Mouse (Mus musculus) lung, adult 2 months (tissue): Measurements from ENCODE around the gene Gm42906. TPM values are rescaled to one million over a fixed set of nuclear protein-coding genes. Genes with fewer than 3 reads are reported as not detected.

Source experiments
- DNase-seq: peaks from one replicate; pipeline ENCODE4 v3.0.0; 2022
- H3K4me1 ChIP-seq: fragments of 200-500 bp; 2 replicates; pipeline ENCODE4 v1.6.1; 2011; ENCODE audit warnings: low read length; ENCODE audit not compliant: control insufficient read depth, insufficient read depth
- H3K4me3 ChIP-seq: fragments of 200-500 bp; replicated peaks from 2 replicates; pipeline ENCODE3; 2011; ENCODE audit warnings: low read depth, mild to moderate bottlenecking, control low read depth, low read length; ENCODE audit errors: extremely low read depth
- CTCF ChIP-seq: fragments of 200-500 bp; IDR thresholded peaks from 2 replicates; pipeline ENCODE4 v1.5.1; 2011; ENCODE audit warnings: mild to moderate bottlenecking, low read length, control low read depth; ENCODE audit not compliant: insufficient read depth
- POLR2A ChIP-seq: fragments of 200-500 bp; IDR thresholded peaks from 2 replicates; pipeline ENCODE4 v1.6.1; 2011; ENCODE audit warnings: low read depth, mild to moderate bottlenecking, control low read depth, low read length, borderline replicate concordance; ENCODE audit errors: extremely low read depth
- WGBS: fragments of 180-500 bp; shearing (Covaris S2); methylation state at CpG from one replicate; pipeline ENCODE4 v1.1.7; 2018; 5-methylcytosine and 5-hydroxymethylcytosine counted together
- polyA plus RNA-seq: library from polyadenylated mRNA; depleted of rRNA; stranded (reverse); fragments of >200 nt; gene quantifications from 2 replicates; pipeline ENCODE4 v1.2.3, GENCODE M21; 2012

Gm42906 gene
- polyA plus RNA-seq, 1 experiment: not detected

GRCm38 (mm10) chr5:151110461-151110908, 317.5 kb downstream of the Gm42906 start:
- no peak overlapping the region for H3K4me3 ChIP-seq
- WGBS: 40% methylated on average over 6 of the region's 6 CpGs
- DNase-seq: no peak
- peaks cover 16% of the 10 kb centered on the region for H3K4me1 ChIP-seq
- TF ChIP-seq POLR2A: no peak
- TF ChIP-seq CTCF: no peak

DNA sequence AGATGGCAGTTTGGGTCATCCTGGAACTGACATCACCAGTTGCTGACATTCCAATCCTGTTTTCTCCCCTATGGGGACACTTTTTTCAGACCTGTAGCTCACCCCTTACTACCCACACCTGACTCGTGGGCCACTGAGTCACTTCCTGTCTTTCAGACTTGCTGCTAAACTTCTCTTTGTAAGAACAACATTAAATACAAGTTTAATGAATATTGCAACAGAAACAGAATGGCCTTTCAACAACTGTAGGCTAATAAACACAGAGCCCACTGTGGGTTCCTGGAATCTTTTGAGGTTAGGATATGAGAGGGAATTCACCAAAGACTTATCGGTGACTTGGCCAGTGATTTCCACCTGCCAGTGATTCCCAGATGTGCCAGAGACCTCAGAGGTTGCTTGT, 318.1 kb downstream of the Gm42906 start:
- DNase-seq: no peak
- Histone ChIP-seq H3K4me3 (no peak overlapping the region), H3K4me1 (peaks cover 14% of the 10 kb centered on the region)
- TF ChIP-seq POLR2A (no peak), CTCF (no peak)
- WGBS: 32% methylated on average over 2 of the region's 2 CpGs

DNA sequence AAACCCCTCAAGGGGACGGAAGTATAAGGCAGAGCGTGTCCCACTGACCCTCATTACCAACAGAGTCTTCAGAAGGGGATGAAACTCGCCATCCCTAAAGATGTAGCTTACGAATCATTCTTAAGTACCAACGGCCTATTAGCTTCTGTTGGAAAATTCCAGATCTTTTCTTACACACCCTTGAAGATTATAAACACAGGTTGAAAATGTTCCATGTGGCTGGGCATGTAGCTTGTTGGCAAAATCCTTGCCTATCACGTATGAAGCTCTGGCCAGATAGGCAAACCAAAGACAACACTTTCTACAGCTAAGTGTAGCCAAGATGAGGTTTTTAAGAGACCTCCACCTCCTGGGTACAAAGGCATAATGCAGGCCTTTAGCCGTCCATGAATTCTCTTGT, 319.0 kb downstream of the Gm42906 start:
- Histone ChIP-seq H3K4me3 (no peak overlapping the region), H3K4me1 (peaks cover 13% of the 10 kb centered on the region)
- no peak for TF ChIP-seq CTCF
- TF ChIP-seq POLR2A: no peak
- DNase-seq: no peak
- 41% methylated on average over 7 of the region's 7 CpGs for WGBS

DNA sequence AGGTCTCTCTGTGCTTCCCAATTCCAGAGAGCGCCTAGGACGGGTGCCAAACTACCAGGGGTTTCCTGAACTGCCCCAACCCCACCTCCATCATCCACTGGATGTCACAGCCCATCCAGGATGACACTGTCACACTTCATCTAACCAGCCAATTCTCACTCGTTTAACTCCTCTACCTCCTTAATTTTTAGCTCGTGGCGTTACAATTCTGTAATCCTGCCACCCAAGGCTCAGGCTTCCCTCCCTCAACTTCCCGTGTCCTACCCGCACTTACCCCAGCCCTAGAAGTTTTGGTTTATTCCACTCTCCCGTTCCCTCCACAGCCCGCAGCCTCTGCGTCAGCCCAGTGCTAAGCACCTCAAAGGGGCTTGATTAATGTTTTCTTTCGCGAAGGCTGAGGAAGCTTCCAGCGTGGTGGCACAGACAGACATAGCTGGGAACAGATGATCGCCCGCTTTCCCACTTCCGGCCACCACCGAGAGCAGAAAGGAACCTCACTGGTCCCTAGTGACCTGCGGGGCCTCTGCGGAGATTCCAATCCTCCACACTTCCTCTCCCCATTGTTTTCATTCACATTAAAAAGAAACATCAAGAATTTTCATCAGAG, 319.6 kb downstream of the Gm42906 start:
- H3K4me1 ChIP-seq: peaks cover 14% of the 10 kb centered on the region
- 31% methylated on average over 19 of the region's 19 CpGs for WGBS
- TF ChIP-seq CTCF (no peak), POLR2A (no peak)
- no peak for DNase-seq
- H3K4me3 ChIP-seq: peak overlapping the region; percentile 36

DNA sequence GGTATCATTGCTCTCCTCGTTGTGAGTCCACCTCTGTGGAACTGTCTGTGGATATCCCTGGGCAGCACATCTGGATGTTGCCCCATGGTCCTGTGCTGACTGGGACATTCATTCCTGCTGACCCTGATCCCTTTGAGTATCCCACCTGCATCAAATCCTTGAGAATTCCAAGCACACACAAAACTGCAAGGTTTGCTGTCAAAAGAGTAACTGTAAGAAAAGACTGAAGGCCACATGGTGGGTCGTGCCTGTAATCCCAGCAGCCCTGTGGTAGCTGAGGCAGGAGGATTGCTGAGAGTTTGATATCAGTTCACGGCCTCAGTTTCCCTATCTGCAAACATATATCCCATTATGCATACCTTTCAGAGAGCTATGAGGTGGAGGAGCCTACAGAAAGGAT, 321.1 kb downstream of the Gm42906 start:
- peaks cover 17% of the 10 kb centered on the region for H3K4me1 ChIP-seq
- 90% methylated on average over 3 of the region's 3 CpGs for WGBS
- TF ChIP-seq CTCF (no peak), POLR2A (no peak)

GRCm38 (mm10) chr5:151105054-151105971, 322.6 kb downstream of the Gm42906 start:
- Histone ChIP-seq H3K4me3 (no peak overlapping the region), H3K4me1 (peaks cover 17% of the 10 kb centered on the region)
- no peak for DNase-seq
- no peak for TF ChIP-seq CTCF
- TF ChIP-seq POLR2A: no peak
- 62% methylated on average over 10 of the region's 10 CpGs for WGBS

More for the DNA sequence above, 321.1 kb downstream of the Gm42906 start:
- no peak overlapping the region for H3K4me3 ChIP-seq
- DNase-seq: no peak

DNA sequence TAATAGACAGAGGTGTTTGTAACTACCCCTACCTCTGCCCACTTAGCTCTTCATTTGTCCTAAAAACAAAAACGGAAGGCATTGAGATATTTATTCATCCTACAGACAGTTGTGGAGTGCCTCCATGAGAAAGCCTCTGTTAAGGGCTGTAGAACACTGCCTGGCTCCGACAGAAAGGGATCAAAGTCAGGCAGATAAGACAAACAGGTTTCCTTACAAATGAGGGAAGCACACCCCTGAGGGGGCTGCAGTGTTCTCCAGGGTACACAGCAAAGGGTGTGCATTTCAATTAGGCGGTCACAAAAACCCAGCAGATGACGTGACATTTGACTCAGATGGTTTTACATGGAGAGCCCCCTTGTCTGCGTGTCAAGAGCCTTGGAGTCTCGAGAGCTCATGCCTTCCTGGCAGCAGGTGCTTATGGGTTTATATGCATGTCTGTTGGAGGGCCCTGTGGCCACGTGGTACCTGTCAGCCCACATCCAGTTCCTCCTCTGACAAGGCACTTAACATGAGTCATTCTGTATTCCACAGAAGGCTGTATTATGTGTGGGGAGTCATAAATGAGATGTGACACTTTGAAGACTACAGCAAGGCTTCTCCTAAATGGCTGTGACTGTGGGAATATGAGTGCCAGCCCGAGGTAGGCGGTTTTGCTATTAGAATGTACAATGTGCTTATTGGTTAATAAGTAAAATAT, 323.5 kb downstream of the Gm42906 start:
- DNase-seq: peak; percentile 47
- Histone ChIP-seq H3K4me3 (no peak overlapping the region), H3K4me1 (peaks cover 14% of the 10 kb centered on the region)
- WGBS: 56% methylated on average over 9 of the region's 9 CpGs
- TF ChIP-seq CTCF (no peak), POLR2A (no peak)

DNA sequence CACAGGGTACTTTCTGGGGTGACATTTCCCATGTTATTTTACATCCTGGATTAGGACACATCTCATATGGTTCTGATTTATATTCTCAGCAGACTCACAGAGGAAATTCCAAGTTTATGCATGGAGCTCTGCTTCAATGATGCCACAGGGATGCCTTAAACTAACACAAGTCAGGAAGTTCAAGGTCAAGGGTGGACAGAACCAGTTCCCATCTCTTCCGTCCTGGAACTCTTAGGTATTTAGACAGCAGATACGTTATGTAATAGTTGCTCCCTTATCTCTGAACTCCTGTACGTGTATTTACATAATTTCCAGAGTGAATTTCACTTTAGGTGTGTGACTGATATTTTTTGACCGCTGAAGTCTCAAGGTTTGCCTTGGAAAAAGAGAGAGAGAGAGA, 324.7 kb downstream of the Gm42906 start:
- TF ChIP-seq POLR2A (no peak), CTCF (no peak)
- WGBS: 32% methylated on average over 4 of the region's 4 CpGs
- Histone ChIP-seq H3K4me3 (no peak overlapping the region), H3K4me1 (peaks cover 12% of the 10 kb centered on the region)
- no peak for DNase-seq

- DNase-seq: no peak
- WGBS: 55% methylated on average over 2 of the region's 2 CpGs
- TF ChIP-seq POLR2A (no peak), CTCF (no peak)
- peaks cover 7% of the 10 kb centered on the region for H3K4me1 ChIP-seq
- no peak overlapping the region for H3K4me3 ChIP-seq
Observed at GRCm38 (mm10) chr5:151102262-151102661, 325.7 kb downstream of the Gm42906 start.
